Mouse (Mus musculus) lung, postnatal 10 days (tissue): Measurements from ENCODE around the gene Bsn.

ENCODE experiments used
- DNase-seq: peaks from one replicate; pipeline ENCODE4 v3.0.0; 2021

Bsn gene

DNA sequence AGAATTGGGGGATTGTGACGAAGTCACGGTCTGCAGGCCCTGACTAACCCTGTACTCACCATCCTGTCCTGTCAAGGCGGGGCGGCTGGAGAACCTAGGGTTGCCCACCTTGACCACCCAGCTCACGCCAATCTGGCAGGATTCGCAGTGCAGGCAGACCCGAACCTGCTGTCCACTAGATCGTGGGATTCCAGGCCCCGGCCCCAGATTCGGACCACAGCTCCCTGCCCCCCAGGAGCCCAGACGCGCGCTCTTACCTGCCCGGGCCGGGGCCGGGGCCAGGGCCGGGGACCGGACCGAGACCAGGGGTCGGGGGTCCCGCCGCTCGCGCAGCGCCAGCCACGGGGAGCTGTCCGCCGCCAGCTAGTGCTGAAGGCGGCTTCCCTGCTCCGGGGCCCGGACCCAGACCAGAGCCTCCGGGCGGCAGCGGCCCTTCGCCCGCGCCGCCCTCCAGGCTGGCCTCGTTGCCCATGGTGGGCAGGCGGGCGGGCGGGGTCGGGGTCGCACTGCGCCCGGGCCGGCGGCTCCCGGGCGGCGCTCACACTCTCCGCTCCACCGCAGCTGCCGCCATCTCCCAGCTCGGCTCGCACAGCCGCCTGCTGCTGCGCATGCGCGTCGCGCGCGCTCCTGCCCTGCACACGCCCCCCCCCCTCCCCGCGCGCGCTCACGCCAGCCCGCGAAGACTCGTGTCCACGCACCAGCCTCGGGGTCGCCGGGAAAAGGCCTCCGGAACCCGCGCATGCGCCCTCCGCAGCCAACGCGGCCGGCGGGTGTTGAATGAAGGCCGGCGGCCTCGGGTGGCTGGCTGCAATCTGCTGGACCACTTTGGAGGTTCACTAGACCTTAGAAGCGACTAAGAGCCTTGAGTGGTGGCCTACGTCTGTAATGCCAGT is at the start of gene Bsn:
Gene Bsn (minus strand): TSS at position 598 of the 893 bp plus-strand sequence.
- DNase-seq, result peak; percentile 63

DNA sequence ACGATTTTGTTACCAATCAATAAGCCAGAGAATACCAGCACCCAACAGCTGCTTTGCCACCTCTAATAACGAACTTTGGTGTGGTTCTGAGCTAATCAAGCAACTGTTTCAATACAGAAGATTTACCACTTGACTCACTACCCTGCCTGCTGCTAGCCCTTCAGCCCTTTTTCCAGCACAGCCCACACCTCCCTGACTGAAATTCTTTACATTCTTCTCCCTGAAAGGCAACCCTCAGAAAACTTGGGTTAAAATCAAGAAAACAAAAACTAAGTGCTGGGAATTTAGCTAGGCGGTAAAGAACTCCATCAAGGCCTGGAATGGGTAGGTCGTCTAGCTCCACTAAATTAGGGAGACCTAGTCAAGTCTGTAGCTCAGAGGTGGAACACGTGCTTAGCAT is 49.8 kb upstream of the Bsn start:
- DNase-seq, result no peak

DNA sequence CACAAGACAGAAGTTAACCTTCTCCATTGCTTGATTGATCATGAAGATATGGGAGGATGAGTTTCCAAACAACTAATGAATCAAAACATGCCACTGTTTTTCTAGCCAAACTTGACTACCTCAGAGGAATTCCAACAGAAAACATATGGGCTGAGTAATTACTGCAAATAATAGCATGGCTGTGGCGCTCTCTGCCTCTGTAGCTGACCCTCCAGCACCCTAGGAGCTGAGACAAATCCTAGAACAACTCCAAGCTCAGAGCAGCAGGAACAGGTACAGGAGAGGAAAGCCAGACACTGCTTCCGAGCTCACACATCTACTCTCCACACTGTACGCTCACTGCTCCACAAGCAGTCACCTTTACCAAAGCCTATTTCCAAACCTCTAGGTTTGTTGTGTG is 48.6 kb upstream of the Bsn start:
- no peak for DNase-seq

DNA sequence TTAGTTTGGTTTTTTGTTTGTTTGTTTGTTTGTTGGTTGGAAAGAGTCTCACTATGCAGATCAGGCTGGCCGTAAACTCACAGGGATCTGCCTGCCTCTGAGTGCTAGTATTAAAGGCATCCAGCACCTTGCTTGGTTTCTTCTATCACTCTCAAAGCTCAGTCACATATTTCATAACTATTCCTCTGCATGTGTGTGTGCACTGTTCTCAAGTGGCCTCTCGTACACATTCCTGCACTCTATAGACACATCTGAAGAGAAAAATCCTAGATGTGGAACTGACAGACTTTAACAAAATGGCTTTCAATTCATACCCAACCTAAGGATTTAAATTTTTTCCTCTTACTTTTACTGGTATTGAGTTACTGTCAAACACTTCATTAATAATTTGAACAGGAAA is 48.2 kb upstream of the Bsn start:
- DNase-seq, result no peak

DNA sequence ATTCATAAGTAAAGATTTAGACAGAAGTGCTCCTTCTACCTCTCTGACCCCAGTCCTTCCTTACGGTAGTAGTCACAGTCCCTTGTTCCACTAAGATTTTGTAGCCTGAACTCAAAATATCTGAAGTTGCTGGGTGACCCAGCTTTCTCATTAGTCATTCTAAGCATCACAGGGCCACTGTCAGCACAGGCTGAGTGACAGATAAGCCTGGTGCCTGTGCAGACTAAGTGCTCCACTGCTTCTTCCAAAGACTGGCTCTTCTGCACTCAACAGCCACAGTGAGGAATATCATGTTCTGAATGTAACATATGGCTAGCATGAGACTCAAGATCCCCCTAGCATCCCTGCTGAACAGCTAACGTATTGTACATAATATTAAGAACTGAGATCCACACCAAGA is 44.5 kb upstream of the Bsn start:
- no peak for DNase-seq

DNA sequence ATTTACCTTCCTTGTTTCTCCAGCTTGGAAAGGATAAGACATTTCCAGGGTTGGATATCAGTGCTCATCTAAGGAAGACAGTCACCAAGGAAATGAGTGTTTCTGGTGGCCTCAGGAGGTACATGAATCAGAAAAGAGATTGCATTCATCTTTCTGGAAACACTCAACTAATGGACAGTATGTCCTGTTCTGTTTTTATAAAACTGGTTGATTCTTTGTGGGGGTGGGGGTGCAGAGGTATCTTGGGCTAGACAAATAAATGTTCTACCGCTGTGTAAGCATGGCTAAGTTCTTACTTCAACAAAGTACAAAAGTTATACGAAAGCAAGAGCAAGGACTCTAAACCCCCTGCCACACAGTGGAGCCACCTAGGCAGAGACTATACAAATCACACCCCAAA is 42.7 kb upstream of the Bsn start:
- DNase-seq, result no peak

DNA sequence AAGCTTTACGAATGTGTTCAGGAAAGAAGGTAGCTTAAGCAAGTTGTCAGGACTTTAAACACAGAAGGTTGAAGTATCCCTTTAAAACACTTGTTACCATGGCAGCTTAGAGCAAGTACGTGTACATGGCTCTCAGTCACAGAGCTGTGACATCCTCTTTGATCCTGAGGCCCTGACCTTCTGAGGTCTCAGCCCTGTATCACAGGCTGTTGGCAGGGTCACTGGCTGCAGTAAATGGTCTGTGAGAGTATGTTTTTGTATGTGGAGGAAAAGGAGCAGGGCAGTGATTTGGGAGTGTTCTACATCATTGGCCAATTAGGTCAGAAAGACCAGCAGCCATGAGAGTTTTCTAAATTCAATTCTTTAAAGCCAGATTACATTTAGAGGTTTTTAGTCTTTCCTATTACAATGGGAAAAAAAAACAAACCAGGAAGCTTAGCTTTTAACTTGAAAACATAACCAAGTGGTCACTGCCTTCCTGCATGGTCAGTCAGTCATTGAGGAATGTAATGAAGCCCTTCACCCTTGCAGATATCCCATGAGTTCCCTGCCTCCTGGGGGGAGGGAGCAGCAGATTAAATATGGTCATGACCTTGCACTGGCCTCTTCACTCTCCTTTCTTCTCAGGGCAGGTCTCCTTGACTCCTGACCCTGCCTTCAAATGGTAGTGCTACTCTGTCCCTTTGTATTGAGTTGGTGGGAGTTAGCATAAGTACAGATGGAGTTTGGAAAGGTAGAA is 37.9 kb upstream of the Bsn start:
- no peak for DNase-seq

DNA sequence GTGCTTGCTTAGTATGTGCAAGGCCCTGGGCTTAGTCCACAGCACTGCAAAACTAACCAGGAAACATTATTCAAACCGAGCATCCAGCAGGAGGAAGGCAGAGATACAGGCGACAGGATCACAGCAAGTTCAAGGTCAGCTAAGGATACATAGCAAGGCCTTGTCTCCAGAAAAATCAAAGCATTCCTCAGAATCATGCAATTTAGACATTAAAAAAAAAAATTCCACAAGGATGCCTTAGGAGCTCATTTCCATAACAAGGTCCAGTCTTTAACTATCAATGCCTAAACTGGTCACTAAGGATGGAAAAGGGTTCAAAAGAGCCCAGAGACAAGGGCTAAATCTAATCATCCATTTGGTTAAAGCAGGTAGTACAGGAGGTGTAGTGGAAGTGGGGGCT is 35.0 kb upstream of the Bsn start:
- DNase-seq, result no peak

DNA sequence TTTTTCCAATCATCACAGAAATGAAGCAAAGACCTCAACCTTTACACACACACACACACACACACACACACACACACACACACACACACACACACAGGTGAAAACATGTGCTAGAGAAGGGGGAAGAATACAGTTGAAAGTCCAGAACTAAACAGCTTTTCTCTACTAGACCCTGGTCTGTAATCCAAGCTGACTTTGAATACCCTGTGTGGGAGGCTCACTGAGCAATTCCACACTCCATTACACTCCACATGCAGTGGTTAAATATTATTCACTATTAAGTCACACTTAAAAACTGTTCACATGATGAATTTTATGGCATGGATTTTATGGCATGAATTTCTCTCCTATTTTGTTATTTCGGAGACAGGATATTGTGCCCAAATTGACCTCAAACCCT is 33.4 kb upstream of the Bsn start:
- no peak for DNase-seq

DNA sequence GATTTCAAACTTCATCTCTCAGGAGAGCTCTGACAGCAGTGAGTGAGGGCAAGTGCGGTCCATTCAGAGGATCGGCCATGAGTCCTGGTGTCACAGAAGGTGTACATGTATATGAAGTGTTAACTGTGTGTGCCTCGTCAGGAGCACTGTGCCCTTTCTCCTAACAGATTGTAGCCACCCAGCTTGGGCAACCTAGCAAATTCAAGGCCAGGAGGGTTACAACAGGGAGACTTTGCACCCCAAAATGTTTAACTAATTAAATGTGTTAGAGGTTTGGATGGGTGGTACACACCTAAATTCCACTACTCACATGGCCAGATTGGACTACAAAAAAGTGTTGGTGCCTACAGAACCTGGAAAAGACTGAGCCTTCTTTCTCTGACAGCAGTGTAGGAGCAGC is 31.4 kb upstream of the Bsn start:
- DNase-seq, result no peak

DNA sequence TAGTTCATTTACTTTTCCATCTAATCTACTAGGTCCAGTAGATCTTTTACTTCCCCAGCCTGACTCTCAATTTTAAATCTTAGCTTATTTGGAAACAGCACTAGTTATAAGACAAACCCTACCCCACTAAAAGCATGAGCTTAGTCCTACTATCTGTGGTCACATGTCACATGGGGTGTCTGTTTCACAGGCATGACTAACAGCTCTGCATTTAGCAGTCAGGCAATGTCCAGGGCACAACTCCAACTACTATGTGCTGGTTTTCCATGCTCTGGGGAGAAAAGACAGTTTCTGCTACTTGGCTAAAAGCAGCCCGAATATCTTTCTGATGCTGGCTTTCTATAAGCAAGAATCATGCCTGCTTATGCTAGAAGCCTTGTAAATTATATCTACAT is 30.2 kb upstream of the Bsn start:
- no peak for DNase-seq

DNA sequence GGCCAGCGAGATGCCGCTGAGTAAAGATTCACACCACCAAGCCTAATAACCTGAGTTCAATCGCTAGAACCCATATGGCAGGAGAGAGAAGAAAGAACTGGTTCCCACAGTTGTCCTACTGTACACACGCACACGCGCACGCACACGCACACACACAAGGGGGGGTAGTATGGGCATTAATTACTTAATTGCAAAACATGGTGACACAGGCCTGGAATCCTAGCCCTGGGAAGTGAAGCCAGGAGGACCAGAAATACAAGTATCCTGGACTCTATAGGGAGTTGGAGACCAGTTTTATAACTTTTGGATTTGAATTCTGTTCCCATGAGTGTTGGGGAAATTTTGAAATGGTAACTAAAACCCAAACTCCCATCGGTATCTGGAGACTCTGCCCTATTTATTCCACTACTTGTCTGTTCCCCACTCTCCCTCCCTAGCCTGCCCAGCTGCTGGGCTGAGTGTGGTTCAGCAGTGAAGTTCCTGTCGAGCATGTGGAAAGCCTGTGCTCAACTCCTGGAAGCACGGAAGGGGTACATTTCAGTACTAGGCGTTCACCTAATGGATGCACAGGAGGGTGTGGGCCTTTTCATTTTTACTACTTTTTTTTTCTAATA is 29.7 kb upstream of the Bsn start:
- no peak for DNase-seq

DNA sequence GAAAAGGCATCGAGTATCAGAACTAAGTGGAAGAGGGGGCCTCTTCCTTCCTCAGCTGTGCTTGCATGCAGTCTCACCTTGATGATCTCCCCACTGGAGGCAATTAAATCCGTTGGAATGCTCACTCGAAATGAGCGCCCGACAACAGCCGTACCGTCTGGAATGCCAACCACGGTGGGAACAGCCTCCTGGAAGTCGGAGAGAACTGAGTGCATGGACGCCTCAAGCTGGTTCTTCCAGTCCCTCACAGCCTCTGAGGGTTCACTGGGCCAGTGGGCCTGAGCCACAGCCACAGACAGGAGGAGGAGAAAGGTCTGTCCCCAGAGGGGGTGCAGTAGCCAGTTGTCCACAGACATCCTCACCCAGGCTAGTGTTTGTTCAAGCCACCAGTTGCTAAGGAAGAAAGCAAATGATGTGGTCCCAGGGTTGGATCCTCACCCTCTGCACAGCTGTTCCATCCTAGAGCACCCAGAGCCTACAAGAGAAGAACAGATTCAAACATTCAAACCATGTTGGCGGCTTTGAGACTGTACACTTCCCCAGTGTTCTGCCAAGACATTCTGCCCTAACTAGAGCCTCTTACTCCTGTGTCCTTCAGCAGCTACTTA is 27.9 kb upstream of the Bsn start:
- no peak for DNase-seq

DNA sequence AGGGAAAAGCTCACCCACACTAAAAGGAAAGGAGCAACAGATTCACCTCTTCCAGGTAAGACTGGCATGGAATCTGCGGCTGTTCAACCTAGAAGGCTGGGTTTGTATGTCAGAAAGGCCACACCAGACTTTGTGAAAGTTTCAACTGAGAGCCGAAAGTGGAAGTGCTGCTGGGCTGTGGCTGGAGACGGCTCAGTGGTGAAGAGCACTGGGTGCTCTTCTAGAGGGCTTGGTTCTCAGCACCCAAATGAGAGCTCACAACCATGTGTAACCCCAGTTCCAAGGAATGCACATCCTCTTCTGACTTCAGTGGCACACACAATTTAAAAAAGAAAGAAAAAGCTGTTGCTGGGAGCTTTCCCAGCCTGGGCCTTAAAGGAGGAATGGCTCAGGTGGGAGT is 27.2 kb upstream of the Bsn start:
- DNase-seq, result no peak

DNA sequence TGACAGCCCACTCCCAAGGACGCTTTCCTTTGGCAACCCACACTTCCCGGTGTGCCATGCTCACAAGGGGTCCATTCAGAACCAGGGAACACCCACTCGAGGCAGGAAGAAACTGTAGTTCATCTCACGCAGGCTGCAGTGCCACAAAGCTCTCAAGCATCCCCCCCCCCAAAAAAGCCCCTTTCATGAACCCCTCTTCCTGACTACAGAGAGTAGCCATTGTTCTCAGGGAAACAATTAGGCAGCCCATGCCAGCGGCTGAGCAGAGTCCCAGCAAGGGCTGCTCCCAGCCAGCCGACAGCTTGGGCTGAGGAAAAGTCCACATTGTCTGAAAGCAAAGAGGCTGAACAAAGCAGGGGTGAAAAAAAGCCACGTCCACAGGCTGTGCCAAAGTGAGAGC is 22.9 kb upstream of the Bsn start:
- peak; percentile 55 for DNase-seq

DNA sequence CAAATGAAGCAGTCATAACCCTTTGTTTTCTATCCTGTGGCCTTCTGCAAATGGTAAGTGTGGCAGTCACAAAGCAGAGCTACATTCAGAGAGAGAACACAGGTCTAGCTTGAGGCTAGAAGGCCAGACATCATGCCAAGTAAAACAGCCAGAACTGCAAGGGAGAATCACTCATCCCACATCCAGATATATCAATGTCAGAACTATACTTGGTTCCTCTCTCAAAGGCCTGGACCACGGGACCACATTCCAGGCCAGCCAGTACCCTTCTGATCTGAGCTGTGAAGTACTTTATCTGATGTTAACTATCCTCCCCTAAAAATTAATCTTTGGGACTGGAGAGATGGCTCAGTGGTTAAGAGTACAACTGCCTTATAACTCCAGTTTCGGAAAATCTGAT is 22.2 kb upstream of the Bsn start:
- no peak for DNase-seq

DNA sequence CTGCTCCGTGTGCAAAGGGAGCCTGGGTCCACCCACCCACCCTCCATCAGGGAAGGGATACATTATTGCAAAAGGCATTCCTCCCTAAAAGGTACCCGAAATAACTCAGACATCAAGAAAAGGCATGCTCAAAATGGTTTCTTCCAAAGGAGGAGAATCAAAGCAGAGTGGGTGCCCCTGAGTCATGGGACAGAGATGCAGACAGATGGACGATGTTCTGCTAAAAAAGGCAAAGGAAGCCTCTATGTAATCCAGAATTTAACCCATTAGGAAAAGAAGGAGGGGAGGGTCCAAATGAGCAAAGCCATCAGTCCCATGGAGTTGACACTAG is 15.4 kb upstream of the Bsn start:
- DNase-seq, result no peak

DNA sequence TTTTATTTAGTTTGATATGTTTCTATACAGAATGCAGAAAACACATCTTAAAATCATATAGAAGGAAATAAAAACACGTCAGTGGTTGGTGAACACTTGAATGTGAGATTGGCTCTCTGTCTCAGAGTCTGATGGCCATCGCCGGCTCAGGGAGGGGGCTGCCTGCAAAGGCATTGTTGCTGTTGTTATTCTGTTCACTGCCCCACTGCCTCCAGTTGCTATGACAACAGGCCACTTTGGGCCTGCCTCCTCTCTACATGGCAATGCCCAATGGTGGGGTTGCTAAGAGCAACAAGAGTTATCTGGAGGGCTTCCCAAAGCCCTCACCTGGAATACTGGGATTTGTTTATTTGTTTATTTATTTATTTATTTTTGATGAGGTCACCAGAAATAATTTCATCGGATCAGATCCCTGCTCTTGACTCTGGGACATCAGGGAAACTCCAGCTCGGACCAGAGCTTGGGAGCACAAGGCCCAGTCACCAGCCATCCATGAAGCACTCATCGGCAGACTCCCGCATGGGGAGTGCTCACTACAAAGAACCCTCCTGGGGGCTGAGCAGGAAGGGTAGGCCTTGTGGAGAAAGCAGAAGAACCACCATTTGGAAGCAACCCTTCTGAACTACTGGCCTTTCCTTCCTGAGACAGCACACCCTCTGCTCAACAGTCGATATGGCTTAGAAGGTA is 14.8 kb upstream of the Bsn start:
- DNase-seq, result no peak

DNA sequence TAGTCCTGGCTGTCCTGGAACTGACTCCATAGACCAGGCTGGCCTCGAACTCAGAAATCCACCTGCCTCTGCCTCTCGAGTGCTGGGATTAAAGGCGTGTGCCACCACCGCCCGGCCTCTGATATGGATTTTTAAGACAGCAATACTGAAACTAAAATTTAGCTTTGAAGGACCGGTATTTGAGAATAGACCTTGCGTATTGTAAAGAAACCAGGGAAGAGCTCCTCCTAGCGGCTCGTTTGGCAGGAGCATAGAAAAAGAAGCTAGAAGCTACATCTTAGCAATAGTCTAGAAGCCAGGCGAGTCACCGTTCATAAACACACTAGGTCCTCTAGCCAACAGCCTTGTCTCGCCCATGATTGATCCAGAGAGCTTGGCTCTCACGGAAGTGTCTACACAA is 12.8 kb upstream of the Bsn start:
- peak; percentile 87 for DNase-seq

DNA sequence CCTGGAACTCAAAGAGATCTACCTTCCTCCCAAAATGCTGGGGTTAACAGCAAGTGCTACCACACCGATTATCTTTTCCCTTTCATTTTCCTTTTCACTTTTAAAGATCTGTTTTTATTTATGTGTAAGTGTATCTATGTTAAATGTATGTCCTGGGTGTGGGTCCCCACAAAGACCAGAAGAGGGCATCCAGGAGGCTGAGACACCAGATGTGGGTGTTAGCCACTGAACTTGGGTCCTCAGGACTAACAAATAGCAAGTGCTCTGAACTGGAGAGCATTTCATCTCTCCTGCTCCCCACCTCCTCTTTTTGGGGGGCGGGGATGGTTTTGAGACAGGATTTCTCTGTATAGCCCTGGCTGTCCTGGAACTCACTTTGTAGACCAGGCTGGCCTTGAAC is 12.0 kb upstream of the Bsn start:
- DNase-seq, result no peak

DNA sequence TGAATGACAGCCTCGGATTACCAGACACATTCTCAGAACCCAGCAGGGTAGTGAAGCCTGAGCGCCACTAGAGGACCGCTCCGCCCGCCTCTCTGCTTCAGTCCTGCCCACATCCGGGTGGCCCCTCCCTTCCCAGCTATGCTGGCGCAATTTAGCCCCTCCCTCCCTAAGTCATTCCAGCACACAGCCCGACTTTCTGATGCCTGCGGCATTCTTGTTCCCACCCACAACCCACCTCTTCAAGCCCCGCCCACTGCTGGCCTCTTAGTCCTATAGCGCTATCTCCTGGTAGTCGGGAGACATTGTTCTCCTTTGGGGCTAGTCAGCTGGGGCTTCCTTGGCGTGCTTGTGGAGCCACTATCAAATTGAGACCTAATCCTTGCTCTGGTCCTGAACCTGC is 11.0 kb upstream of the Bsn start:
- peak; percentile 98 for DNase-seq

DNA sequence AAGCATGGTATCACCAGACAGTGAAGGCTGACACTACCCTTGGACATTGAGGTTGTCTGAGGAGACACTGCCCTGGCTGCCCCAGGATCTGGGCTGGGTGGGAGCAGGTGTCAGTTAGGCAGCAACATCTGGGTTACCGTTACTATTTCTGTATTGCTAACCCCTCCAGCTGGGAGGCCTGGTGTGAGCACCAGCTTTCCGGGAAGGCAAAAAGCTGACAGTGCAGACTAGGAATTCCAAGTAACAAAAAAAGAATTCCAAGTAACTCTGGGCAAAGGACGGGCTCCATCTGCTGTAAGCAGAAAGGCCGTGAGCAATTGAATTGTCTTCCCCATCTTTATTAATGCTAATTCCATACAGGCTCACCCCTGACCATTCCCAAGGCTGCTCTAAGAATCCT is 8.4 kb upstream of the Bsn start:
- no peak for DNase-seq
